Mouse (Mus musculus): ENCODE results near the gene Serhl. TPM values are rescaled to one million over a fixed set of nuclear protein-coding genes. Genes with fewer than 3 reads are reported as not detected.

Gene Serhl
- total RNA-seq, 2 experiments from 2014 or later = 9.0 to 9.4 TPM

- no peak for DNase-seq (ENCODE audit: low spot score in 2 of 2)
Measured at GRCm38 (mm10) chr15:83160561-83160960, 71.3 kb downstream of the Serhl start.

GRCm38 (mm10) chr15:83161062-83161748, 71.9 kb downstream of the Serhl start:
- no peak for DNase-seq (ENCODE audit: low spot score in 2 of 2)

- DNase-seq (ENCODE audit: low spot score in 2 of 2) = no peak
Measured at GRCm38 (mm10) chr15:83162001-83162400, 72.7 kb downstream of the Serhl start.

GRCm38 (mm10) chr15:83162818-83163485, 73.6 kb downstream of the Serhl start:
- no peak for DNase-seq (ENCODE audit: low spot score in 2 of 2)

GRCm38 (mm10) chr15:83164971-83165471, 75.7 kb downstream of the Serhl start:
- no peak for DNase-seq (ENCODE audit: low spot score in 2 of 2)

GRCm38 (mm10) chr15:83165526-83166315, 76.4 kb downstream of the Serhl start:
- no peak for DNase-seq (ENCODE audit: low spot score in 2 of 2)

Other genes starting within 250 kb of the Serhl start
- 100 to 1,000 TPM; 233 to 245 TPM for gene Tcf20, start 101.6 kb upstream of the Serhl start, total RNA-seq (2021)
- 1 to 10 TPM; 2.4 to 2.6 TPM for gene Nfam1, start 56.2 kb upstream of the Serhl start, total RNA-seq (2021)
- gene Rrp7a, start 33.3 kb downstream of the Serhl start, total RNA-seq (2021) = 100 to 1,000 TPM; 154 to 189 TPM
- 10 to 100 TPM; 83.2 to 93.1 TPM for gene Poldip3, start 59.9 kb downstream of the Serhl start, total RNA-seq (2021)
- gene Cyb5r3, start 83.1 kb downstream of the Serhl start, total RNA-seq (2021) = 10 to 100 TPM; 60.3 to 68.1 TPM
- 1 to 10 TPM; 5.1 TPM for gene A4galt, start 162.3 kb downstream of the Serhl start, total RNA-seq (2021)

Measured in left cerebral cortex, adult 18-20 months (tissue).